Mouse (Mus musculus) thymus, adult 2 months (tissue): ENCODE results near the gene Fam227b.

Experiments used
- CTCF ChIP-seq: fragments of 200-500 bp; IDR thresholded peaks from 2 replicates; pipeline ENCODE4 v1.5.1; 2012; ENCODE audit warnings: mild to moderate bottlenecking, control low read depth, low read length, moderate library complexity, borderline replicate concordance; ENCODE audit not compliant: control insufficient read depth, poor library complexity, insufficient read depth; ENCODE audit errors: extremely low read depth
- POLR2A ChIP-seq: fragments of 200-500 bp; IDR thresholded peaks from 2 replicates; pipeline ENCODE4 v1.6.1; 2012; ENCODE audit warnings: mild to moderate bottlenecking, low read length, control low read depth, moderate library complexity; ENCODE audit not compliant: control insufficient read depth, poor library complexity, insufficient read depth; ENCODE audit errors: extremely low read depth

GRCm38 (mm10) chr2:126192129-126192528 lies 40.3 kb upstream of the Fam227b start:
- TF ChIP-seq CTCF (no peak), POLR2A (no peak)
